Mouse (Mus musculus) gastrocnemius, postnatal 10 days (tissue): ENCODE results near the gene Tob2. TPM values are rescaled to one million over a fixed set of nuclear protein-coding genes. Genes with fewer than 3 reads are reported as not detected.
A peak's percentile ranks its signal among the peaks of the same experiment; 100 is the strongest.

Experiments used
- DNase-seq: peaks from one replicate; pipeline ENCODE4 v3.0.0; 2021; ENCODE audit warnings: mixed read lengths
- total RNA-seq, 2 experiments: library from RNA; stranded (reverse); gene quantifications; 2 replicates each; pipeline ENCODE4 v1.2.3; 2021

The Tob2 gene
- total RNA-seq, 2 experiments from 2014 or later, result 38.1 to 80.4 TPM

- no peak for DNase-seq
Measured at GRCm38 (mm10) chr15:81860471-81861135, 2.0 kb upstream of the Tob2 start.

- DNase-seq, result peak; percentile 67
Measured at GRCm38 (mm10) chr15:81859330-81860255, 997 bp upstream of the Tob2 start.

- DNase-seq, result peak; percentile 88
Measured at GRCm38 (mm10) chr15:81858138-81858516, 469 bp downstream of the Tob2 start.

GRCm38 (mm10) chr15:81857724-81858116, 876 bp downstream of the Tob2 start:
- no peak for DNase-seq

GRCm38 (mm10) chr15:81856938-81857723, 1.5 kb downstream of the Tob2 start:
- no peak for DNase-seq

- peak; percentile 81 for DNase-seq
Measured at GRCm38 (mm10) chr15:81856030-81856790, 2.4 kb downstream of the Tob2 start.

GRCm38 (mm10) chr15:81853081-81853480, 5.5 kb downstream of the Tob2 start:
- DNase-seq, result no peak

GRCm38 (mm10) chr15:81852411-81853000, 6.1 kb downstream of the Tob2 start:
- no peak for DNase-seq

GRCm38 (mm10) chr15:81851375-81851774, 7.2 kb downstream of the Tob2 start:
- no peak for DNase-seq

- no peak for DNase-seq
Measured at GRCm38 (mm10) chr15:81850718-81851117, 7.9 kb downstream of the Tob2 start.

- no peak for DNase-seq
Measured at GRCm38 (mm10) chr15:81849104-81849503, 9.5 kb downstream of the Tob2 start.

GRCm38 (mm10) chr15:81848301-81848700, 10.3 kb downstream of the Tob2 start:
- DNase-seq, result peak; percentile 56

- DNase-seq, result no peak
Measured at GRCm38 (mm10) chr15:81847861-81848260, 10.7 kb downstream of the Tob2 start.

- no peak for DNase-seq
Measured at GRCm38 (mm10) chr15:81847161-81847560, 11.4 kb downstream of the Tob2 start.

- DNase-seq, result no peak
Measured at GRCm38 (mm10) chr15:81846755-81847154, 11.8 kb downstream of the Tob2 start.

GRCm38 (mm10) chr15:81845724-81846123, 12.9 kb downstream of the Tob2 start:
- no peak for DNase-seq

- no peak for DNase-seq
Measured at GRCm38 (mm10) chr15:81845033-81845625, 13.5 kb downstream of the Tob2 start.

- DNase-seq, result no peak
Measured at GRCm38 (mm10) chr15:81842275-81842674, 16.3 kb downstream of the Tob2 start.

- DNase-seq, result no peak
Measured at GRCm38 (mm10) chr15:81840306-81840705, 18.3 kb downstream of the Tob2 start.

GRCm38 (mm10) chr15:81839634-81840033, 19.0 kb downstream of the Tob2 start:
- DNase-seq, result peak; percentile 79
